Mouse (Mus musculus): Measurements from ENCODE around the gene Mroh2b. TPM values are rescaled to one million over a fixed set of nuclear protein-coding genes. Genes with fewer than 3 reads are reported as not detected.

Mroh2b gene
- total RNA-seq (2014; fragmentation: Nextera tagmentation) (not detected in 2 replicates), total RNA-seq (2017) (not detected in 2 replicates)

DNA sequence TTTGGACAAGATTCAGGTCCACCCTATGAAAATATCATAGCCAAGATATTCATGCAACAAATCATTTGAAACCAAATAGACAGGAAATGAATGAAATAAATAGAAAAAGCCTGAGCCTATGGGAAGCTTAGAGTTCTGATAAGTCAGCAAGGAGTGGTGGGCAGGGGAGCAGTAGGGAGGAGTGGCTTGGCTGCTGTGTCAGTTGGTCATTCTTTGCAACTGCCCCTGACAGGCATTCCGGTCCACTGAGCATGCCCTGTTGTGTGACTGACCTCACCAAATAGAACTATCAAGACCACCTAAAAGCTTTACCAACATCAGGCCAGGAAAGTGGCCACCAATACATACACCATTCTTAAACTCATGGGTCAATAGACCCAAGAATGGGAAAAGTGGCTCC, at the start of gene Mroh2b:
Mroh2b (plus strand) TSS at position 301 of the 400 bp plus-strand sequence.
- no peak for ATAC-seq (replicated peaks; ENCODE audit: poor library complexity, severe bottlenecking)

DNA sequence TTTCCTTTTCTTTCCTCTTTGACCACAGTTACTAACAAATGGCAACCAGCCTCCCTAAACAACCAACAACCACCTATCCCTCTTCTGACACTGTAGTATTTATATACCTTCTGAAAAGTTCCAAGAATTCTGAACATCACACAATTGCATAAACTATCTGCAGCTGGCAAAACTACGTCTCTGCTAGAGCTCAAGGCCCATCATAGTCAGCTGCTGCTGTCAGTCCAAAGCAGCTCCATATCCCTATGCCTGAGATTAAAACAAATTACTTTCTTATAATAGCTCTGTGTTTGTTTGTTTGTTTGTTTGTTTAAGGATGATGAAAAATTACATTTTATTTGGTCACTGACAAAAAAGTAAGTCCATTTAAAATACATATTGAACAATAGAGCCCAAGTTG, 48.5 kb upstream of the Mroh2b start:
- ATAC-seq (replicated peaks; ENCODE audit: poor library complexity, severe bottlenecking), result no peak

DNA sequence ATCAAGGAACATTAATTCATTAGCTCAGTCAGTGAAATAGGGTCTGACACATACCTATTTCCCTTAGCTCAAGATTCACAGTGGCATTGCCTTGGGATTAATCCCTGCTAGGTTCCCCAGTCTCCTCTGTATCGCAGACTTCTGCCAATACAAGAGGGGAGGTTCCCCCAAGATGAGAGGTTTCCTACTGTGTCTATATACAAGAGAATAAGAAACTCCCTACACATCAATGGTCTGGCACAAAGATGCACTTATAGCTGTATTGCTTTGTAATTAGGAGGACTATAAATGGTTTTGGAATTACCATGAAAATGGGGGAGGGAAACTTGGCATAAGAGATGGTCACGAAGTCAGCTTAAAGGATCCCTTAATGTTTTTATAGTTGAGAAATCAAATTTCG, 3.6 kb upstream of the Mroh2b start:
- no peak for ATAC-seq (replicated peaks; ENCODE audit: poor library complexity, severe bottlenecking)

DNA sequence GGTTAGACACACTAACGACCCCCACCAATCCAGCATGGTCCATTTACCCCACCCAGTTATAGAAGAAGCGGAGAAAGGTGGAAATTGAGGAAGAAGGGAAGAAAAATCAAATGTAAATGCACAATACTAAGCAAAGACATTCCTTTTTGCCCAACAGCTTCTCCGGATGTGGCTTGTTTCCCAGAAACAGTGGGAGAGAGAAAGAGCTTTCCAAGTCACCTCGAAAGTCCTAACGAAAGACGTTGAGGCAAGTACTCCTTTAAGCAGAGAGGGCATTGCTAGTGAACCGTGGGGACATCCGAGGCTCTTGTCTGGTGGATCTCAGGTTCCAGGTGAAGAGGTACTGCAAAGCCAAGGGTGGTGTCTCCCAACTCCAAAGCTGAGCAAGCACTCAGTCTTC, 36.2 kb downstream of the Mroh2b start:
- ATAC-seq (replicated peaks; ENCODE audit: poor library complexity, severe bottlenecking), result no peak

DNA sequence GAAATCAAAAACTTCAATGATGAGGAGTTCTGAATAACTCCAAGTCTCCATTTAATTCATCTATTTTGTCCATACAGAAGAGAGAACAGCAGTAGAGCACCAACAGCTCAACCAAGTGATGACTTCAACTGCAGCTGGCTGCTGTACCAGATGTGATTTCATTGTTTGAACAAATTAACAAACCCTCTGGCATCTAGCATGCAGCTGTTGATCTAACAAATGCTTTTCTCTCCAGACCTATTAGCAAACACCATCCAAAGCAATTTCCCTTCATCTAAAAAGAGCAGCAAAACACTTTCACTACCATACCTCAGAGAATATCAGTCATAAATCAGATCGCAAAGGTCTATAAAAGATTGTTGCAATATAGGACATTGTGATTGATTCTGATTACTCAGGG, 74.8 kb downstream of the Mroh2b start:
- ATAC-seq (replicated peaks; ENCODE audit: poor library complexity, severe bottlenecking), result no peak

DNA sequence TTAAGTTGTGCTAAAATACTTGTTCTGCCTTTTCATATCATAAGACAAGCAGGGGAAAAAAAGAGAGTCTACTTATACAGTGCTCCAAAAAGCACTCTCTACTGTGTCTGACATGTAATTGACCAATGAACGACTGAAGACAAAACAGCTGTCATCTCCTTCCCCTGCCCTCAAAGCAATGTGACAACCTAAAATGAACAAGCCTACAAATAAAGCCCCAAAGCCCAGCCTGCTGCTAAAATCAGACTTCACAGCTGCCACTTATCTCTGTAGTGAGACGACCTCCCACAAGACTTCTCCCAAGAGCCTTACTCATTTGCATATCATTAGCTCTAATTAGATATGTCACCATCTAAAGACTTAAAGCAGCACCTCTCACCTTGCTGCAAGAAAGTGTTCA, 104.4 kb downstream of the Mroh2b start:
- ATAC-seq (replicated peaks; ENCODE audit: poor library complexity, severe bottlenecking), result no peak

DNA sequence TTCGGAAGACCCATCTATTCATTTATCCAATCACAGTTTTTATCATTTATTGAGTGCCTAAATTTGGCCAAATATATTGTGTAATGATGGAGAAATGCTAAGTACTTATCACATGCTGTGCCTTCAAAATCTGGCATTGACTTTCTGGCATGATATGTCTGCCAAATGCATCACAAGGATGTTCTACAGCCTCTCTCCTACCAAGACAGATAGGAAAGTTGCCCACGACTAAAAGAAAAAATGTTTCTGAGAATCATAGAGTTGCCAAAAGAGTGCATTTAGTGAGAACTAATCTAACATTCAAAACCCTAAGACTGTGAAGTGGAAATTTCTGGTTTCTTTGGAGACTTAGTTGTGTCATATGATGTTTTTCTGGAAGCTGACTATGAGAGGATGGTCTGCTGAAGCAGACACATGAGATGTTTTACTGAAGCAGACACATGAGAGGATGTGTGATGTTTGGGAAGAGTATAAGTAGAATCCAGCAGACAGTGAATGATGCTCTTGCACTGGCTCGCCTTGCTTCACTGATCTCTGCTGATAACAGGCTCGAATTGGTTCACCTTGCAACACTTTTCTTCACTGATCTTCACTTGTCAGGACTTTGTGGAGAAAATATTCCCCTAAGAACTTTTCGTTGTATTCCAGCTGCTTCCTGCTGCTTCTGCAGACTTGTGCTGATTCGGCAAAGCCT, 105.1 kb downstream of the Mroh2b start:
- ATAC-seq (replicated peaks; ENCODE audit: poor library complexity, severe bottlenecking), result no peak

DNA sequence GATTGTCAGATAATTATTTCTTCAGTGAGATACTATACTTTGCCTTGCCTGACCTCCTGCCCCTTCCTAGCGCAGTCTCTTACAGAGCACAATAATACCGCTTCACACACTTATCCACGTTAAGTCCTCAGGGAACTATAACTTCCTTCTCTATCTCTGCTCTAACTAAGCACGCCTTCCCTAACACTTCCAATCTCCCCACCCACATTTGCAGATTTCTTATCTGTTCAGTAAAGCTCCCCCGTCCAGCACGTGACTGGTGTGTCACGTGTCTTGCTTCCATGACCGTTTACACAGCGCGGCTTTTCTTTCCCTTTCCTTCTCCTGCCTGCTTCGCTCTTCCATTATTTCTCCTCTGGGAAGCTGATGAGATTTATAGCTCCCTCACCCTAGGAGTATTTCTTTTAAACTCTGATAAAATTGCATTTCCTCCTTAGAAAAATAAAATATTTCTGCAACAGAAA, 111.1 kb downstream of the Mroh2b start:
- peak; percentile 25; the same call in 1 of the 2 replicates for ATAC-seq (replicated peaks; ENCODE audit: poor library complexity, severe bottlenecking)

Other genes starting within 250 kb of the Mroh2b start
- not detected in 2 replicates for gene C6, start 171.6 kb upstream of the Mroh2b start, total RNA-seq (2014; fragmentation: Nextera tagmentation)
- gene C6, start 171.6 kb upstream of the Mroh2b start, total RNA-seq (2017), result not detected in 2 replicates
- not detected in 2 replicates for gene C7, start 165.0 kb downstream of the Mroh2b start, total RNA-seq (2014; fragmentation: Nextera tagmentation)
- gene C7, start 165.0 kb downstream of the Mroh2b start, total RNA-seq (2017), result not detected in 2 replicates
- gene Card6, start 209.8 kb downstream of the Mroh2b start, total RNA-seq (2014; fragmentation: Nextera tagmentation), result 0.06 and 1.9 TPM in 2 replicates
- 0.05 and 0.22 TPM in 2 replicates for gene Card6, start 209.8 kb downstream of the Mroh2b start, total RNA-seq (2017)
- 2,587 and 2,602 TPM in 2 replicates for gene Rpl37, start 217.9 kb downstream of the Mroh2b start, total RNA-seq (2014; fragmentation: Nextera tagmentation)
- gene Rpl37, start 217.9 kb downstream of the Mroh2b start, total RNA-seq (2017), result 1,276 and 1,288 TPM in 2 replicates
- gene Prkaa1, start 245.1 kb downstream of the Mroh2b start, total RNA-seq (2014; fragmentation: Nextera tagmentation), result 19.1 and 19.2 TPM in 2 replicates
- gene Prkaa1, start 245.1 kb downstream of the Mroh2b start, total RNA-seq (2017), result 19.2 and 21.1 TPM in 2 replicates

Data from granulocyte monocyte progenitor cell, adult 5-6 weeks (primary cell).